Mouse (Mus musculus) gastrocnemius, postnatal 25 days (tissue): ENCODE results near the gene Olfr725. TPM values are rescaled to one million over a fixed set of nuclear protein-coding genes. Genes with fewer than 3 reads are reported as not detected.
A peak's percentile ranks its signal among the peaks of the same experiment; 100 is the strongest.

ENCODE experiments used
- DNase-seq: peaks from one replicate; pipeline ENCODE4 v3.0.0; 2022
- long read RNA-seq, 2 experiments: library from polyadenylated mRNA; stranded (forward); transcript quantifications; one replicate each; pipeline ENCODE4 v2.0.0; 2021
- total RNA-seq, 2 experiments: library from RNA; stranded (reverse); gene quantifications; 1 replicate in 1 of 2; 2 replicates in 1 of 2; pipeline ENCODE4 v1.2.3; 2021

Olfr725 gene
- total RNA-seq, result not detected
- long read RNA-seq, experiment 1, result 0 reads
- long read RNA-seq, experiment 2, result 0 reads

DNA sequence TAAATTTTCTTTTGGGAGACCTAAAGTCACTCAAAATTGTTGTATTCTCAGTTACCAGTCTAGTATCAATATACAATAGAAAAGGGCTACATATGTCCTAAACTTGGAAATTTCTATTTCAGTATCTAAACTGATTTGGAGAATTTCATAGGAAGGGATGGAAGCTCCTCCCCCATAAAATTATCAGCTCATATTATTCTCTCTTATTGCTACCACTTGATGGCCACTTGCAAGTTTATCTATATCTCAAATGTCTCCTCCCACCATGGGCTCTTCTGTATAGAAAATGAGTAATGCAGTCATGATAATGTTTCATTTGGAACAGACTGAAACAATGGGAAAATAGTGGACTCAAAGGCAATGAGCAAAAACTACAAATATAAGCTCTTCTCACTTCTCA is at the start of gene Olfr725:
Olfr725 (minus strand) TSS at position 101 of the 400 bp plus-strand sequence.
- DNase-seq, result no peak

- no peak for DNase-seq
These were observed 22.5 kb upstream of the Olfr725 start for GRCm38 (mm10) chr14:50062733-50063104.

DNA sequence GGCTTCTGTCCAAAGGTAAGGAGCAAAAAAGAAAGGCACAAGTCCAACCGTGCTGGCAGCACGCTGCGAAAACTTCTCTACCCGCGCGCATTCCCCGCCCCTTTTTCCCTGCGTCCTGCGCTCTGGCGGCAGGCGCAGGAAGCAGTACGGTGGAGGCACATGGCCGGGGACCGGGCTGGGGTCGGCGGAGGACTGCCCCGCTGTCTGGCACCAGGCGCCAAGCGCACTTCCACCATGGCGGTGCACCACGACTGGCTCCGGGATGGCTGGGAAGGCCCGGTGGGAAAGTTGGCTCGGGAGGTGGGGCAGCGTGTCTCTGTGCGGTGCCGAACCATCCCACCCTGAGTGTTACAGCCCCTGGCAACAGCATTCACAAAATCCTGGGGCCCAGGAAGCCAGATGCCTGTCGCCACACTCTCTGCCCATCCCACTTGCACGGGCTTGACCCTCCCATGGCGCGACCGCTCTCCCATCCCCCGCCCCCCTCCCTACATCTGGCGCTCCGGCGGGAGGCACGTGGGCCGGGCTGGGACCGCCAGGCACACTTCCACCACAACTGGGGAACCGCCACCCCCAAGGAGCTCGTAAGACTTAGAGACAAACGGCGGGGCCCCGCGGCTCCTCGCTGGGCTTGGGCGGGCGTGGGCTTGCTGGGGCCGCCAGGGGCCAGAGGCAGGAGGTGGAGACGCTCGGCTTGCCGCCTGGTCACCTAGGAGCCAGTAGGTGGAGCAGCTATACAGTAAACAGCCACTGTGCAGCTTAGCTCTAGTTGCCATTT is 22.0 kb upstream of the Olfr725 start:
- peak; percentile 17 for DNase-seq

GRCm38 (mm10) chr14:50061590-50061954 is 21.4 kb upstream of the Olfr725 start:
- no peak for DNase-seq

- no peak for DNase-seq
These were observed 21.0 kb upstream of the Olfr725 start for GRCm38 (mm10) chr14:50061179-50061578.

- no peak for DNase-seq
These were observed 8.1 kb downstream of the Olfr725 start for GRCm38 (mm10) chr14:50032041-50032440.

- no peak for DNase-seq
These were observed 8.8 kb downstream of the Olfr725 start for GRCm38 (mm10) chr14:50031356-50031755.

GRCm38 (mm10) chr14:50026371-50026770 is 13.8 kb downstream of the Olfr725 start:
- no peak for DNase-seq

Other genes starting within 250 kb of the Olfr725 start
- gene Olfr722, start 138.4 kb downstream of the Olfr725 start, total RNA-seq, result not detected
- not detected for gene Olfr723, start 108.6 kb downstream of the Olfr725 start, total RNA-seq
- gene Olfr724, start 77.1 kb downstream of the Olfr725 start, total RNA-seq, result not detected
- gene Olfr726, start 50.6 kb upstream of the Olfr725 start, total RNA-seq, result not detected
- gene Olfr727, start 82.8 kb upstream of the Olfr725 start, total RNA-seq, result not detected
- not detected for gene Olfr728, start 102.3 kb upstream of the Olfr725 start, total RNA-seq
- gene Olfr729, start 112.5 kb upstream of the Olfr725 start, total RNA-seq, result not detected
- gene Olfr730, start 147.8 kb upstream of the Olfr725 start, total RNA-seq, result not detected
- not detected for gene Olfr731, start 201.5 kb upstream of the Olfr725 start, total RNA-seq
- gene Olfr732, start 243.8 kb upstream of the Olfr725 start, total RNA-seq, result not detected